Mouse (Mus musculus): ENCODE measurements around the gene Arpp21. TPM values are rescaled to one million over a fixed set of nuclear protein-coding genes. Genes with fewer than 3 reads are reported as not detected.

Gene Arpp21
- total and polyA plus RNA-seq, 3 experiments: 0.99 to 1.3 (median 1.0) TPM

DNA sequence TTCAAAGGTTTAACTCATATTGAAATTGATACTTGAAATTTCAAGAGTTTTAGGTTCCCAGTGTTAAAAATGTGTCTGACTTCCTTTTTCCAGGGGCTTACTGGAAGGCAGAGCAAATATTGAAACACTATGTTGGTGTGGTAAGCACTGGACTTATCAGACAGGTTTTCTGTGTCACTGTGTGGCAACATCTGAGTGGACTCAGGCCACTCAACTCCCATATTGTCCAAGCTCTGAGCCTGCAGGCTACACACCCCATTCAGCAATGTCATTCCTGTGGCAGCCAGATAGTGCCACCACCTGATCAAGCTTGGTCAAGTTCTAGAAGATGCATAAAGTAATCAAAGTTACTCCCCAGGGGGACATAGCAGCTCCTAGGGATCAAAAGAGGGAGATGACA, 97.9 kb downstream of the Arpp21 start:
- Histone ChIP-seq H3K27ac (no peak overlapping the region), H3K27me3 (ENCODE audit: control insufficient read depth, insufficient read depth, low read length) (no peaks in the 10 kb centered on the region), H3K79me2 (replicated peaks; ENCODE audit: control insufficient read depth, insufficient read depth, low read length) (no peaks in the 10 kb centered on the region), H3K4me3 (no peak overlapping the region), H3K36me3 (ENCODE audit: control insufficient read depth, insufficient read depth, low read length) (no peaks in the 10 kb centered on the region), H3K4me1 (ENCODE audit: control insufficient read depth, insufficient read depth, low read length) (no peaks in the 10 kb centered on the region), H3K9ac (ENCODE audit: low read depth, low read length) (no peak overlapping the region)
- 0 out of 2 replicates have a peak, but pooled peaks have one; percentile 9 for TF ChIP-seq CTCF (IDR thresholded peaks at IDR 0.05)
- no peak for TF ChIP-seq EP300 (IDR thresholded peaks at IDR 0.05; ENCODE audit: insufficient read depth, low read depth, low read length)
- intact Hi-C loops (cut with DNase I): no loop called here
- DNase-seq: no peak

DNA sequence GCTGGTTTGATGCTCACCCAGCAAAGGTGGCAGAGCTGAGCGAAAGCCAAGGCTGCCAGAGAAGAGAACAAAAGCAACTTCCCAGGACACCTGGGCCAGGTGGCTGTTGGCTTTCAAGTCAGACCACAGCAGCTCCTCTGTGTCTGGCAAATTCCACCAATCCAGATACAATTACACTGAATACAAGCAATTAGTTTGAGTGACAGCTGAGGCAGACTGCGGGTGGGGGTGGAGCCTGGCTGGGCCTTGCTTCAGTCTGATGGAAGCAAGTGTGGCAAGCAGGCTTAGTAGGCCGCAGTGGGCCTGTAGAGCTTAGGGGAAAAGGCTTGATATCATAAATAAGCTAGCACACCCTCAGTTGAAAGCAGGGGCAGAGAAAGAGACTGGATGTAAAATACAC, 104.9 kb downstream of the Arpp21 start:
- H3K4me1 ChIP-seq (ENCODE audit: control insufficient read depth, insufficient read depth, low read length): no peaks in the 10 kb centered on the region
- TF ChIP-seq POLR2A (IDR thresholded peaks at IDR 0.05; ENCODE audit: insufficient read depth, low read depth, low read length) (no peak), CTCF (IDR thresholded peaks at IDR 0.05) (no peak), EP300 (IDR thresholded peaks at IDR 0.05; ENCODE audit: insufficient read depth, low read depth, low read length) (no peak)
- H3K4me3 ChIP-seq: no peak overlapping the region
- H3K27me3 ChIP-seq (ENCODE audit: control insufficient read depth, insufficient read depth, low read length): no peaks in the 10 kb centered on the region
- DNase-seq: no peak
- no peak overlapping the region for H3K27ac ChIP-seq
- no peaks in the 10 kb centered on the region for H3K36me3 ChIP-seq (ENCODE audit: control insufficient read depth, insufficient read depth, low read length)
- H3K9ac ChIP-seq (ENCODE audit: low read depth, low read length): no peak overlapping the region
- H3K79me2 ChIP-seq (replicated peaks; ENCODE audit: control insufficient read depth, insufficient read depth, low read length): no peaks in the 10 kb centered on the region
- WGBS: 79% methylated on average over 3 of the region's 3 CpGs
- intact Hi-C loops (cut with DNase I): no loop called here

DNA sequence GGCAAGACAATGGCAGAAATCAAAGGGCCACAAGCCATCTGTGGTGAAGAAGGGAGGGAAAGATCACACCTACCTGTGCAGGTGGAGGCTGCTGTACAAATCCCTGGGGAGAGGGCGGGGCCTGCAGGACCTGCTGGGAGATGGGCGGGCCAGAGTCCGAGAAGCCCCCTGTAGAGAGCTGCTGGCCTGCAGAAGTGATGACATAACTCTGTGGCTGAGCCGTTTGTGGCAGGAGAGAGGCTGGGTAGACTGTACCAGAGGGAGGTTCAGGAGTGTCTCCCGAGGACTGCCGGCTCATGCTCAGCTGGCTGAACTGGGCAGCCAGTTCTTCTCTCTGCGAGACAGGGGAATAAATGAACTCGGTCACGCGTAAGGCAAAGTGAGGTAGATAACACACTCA, 111.1 kb downstream of the Arpp21 start:
- no peaks in the 10 kb centered on the region for H3K36me3 ChIP-seq (ENCODE audit: control insufficient read depth, insufficient read depth, low read length)
- H3K27ac ChIP-seq: no peak overlapping the region
- H3K79me2 ChIP-seq (replicated peaks; ENCODE audit: control insufficient read depth, insufficient read depth, low read length): no peaks in the 10 kb centered on the region
- H3K4me3 ChIP-seq: no peak overlapping the region
- no peak overlapping the region for H3K9ac ChIP-seq (ENCODE audit: low read depth, low read length)
- WGBS: 28% methylated on average over 10 of the region's 10 CpGs
- H3K4me1 ChIP-seq (ENCODE audit: control insufficient read depth, insufficient read depth, low read length): no peaks in the 10 kb centered on the region
- no peak for DNase-seq
- H3K27me3 ChIP-seq (ENCODE audit: control insufficient read depth, insufficient read depth, low read length): no peaks in the 10 kb centered on the region
- intact Hi-C loops (cut with DNase I): no loop called here
- TF ChIP-seq POLR2A (IDR thresholded peaks at IDR 0.05; ENCODE audit: insufficient read depth, low read depth, low read length): no peak
- TF ChIP-seq CTCF (IDR thresholded peaks at IDR 0.05): no peak
- no peak for TF ChIP-seq EP300 (IDR thresholded peaks at IDR 0.05; ENCODE audit: insufficient read depth, low read depth, low read length)

DNA sequence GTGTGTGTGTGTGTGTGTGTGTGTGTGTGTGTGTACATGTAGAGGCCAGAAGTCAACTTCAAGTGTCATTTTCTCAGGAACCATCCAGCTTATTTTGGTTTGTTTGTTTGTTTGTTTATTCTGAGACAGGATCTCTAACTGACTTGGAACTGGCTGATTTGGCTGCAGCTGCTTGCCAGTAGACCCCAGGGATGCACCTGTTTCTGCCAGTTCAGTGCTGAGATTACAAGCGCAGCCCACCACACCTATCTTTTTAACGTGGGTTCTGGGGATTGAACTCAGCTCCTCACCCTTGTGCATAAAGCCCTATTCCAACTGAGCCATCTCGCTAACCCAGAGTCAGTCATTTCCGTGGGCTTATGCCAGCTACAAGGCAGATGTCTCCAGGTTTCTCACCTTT, 111.6 kb downstream of the Arpp21 start:
- 76% methylated on average over 4 of the region's 4 CpGs for WGBS
- H3K4me3 ChIP-seq: no peak overlapping the region
- no peak overlapping the region for H3K9ac ChIP-seq (ENCODE audit: low read depth, low read length)
- no peaks in the 10 kb centered on the region for H3K36me3 ChIP-seq (ENCODE audit: control insufficient read depth, insufficient read depth, low read length)
- TF ChIP-seq EP300 (IDR thresholded peaks at IDR 0.05; ENCODE audit: insufficient read depth, low read depth, low read length) (no peak), CTCF (IDR thresholded peaks at IDR 0.05) (no peak), POLR2A (IDR thresholded peaks at IDR 0.05; ENCODE audit: insufficient read depth, low read depth, low read length) (no peak)
- H3K27me3 ChIP-seq (ENCODE audit: control insufficient read depth, insufficient read depth, low read length): no peaks in the 10 kb centered on the region
- intact Hi-C loops (cut with DNase I): no loop called here
- H3K27ac ChIP-seq: no peak overlapping the region
- no peak for DNase-seq
- no peaks in the 10 kb centered on the region for H3K79me2 ChIP-seq (replicated peaks; ENCODE audit: control insufficient read depth, insufficient read depth, low read length)
- no peaks in the 10 kb centered on the region for H3K4me1 ChIP-seq (ENCODE audit: control insufficient read depth, insufficient read depth, low read length)

DNA sequence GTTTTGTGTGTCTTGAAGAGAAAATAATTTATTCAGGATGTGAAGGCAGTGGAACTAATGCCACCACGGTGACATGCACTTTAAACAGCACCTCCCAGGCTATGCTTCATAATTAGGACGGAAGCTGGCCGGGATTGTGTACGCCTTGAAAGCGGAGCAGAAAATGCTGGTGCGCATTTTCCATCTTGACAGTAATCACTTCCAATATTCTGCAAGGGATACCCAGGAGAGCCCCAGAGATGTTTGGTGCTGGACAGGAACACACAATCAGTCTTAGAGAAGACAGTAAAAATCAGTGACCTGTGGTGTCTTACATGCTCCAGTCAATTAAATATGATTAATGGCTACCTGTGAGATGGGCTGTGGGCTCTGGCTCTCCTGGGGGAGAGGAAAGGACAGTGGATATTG, 112.3 kb downstream of the Arpp21 start:
- DNase-seq: no peak

DNA sequence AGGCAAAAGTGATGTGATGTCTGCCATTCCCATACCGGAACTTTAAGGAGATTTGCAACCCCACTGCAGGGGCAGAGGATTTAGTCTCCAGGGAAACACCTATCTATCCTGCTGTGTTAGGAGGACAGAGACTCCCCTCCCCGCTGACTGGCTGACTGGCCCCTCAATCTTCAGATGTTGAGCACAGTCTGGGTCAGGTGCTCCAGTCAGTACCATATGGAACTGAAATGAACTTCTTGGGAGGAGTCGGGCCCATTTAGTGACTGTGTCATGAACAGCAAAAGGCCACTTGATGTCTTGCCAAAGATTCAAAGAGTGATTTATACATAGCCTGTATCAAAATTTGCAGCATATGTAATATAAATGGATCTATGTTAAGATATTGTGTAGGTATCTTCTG, 116.2 kb downstream of the Arpp21 start:
- H3K27ac ChIP-seq: no peak overlapping the region
- 51% methylated on average over 3 of the region's 3 CpGs for WGBS
- no peak overlapping the region for H3K4me3 ChIP-seq
- intact Hi-C loops (cut with DNase I): no loop called here
- DNase-seq: no peak
- H3K36me3 ChIP-seq (ENCODE audit: control insufficient read depth, insufficient read depth, low read length): no peaks in the 10 kb centered on the region
- no peaks in the 10 kb centered on the region for H3K27me3 ChIP-seq (ENCODE audit: control insufficient read depth, insufficient read depth, low read length)
- no peaks in the 10 kb centered on the region for H3K79me2 ChIP-seq (replicated peaks; ENCODE audit: control insufficient read depth, insufficient read depth, low read length)
- TF ChIP-seq POLR2A (IDR thresholded peaks at IDR 0.05; ENCODE audit: insufficient read depth, low read depth, low read length) (no peak), EP300 (IDR thresholded peaks at IDR 0.05; ENCODE audit: insufficient read depth, low read depth, low read length) (no peak), CTCF (IDR thresholded peaks at IDR 0.05) (no peak)
- no peak overlapping the region for H3K9ac ChIP-seq (ENCODE audit: low read depth, low read length)
- peaks cover 1% of the 10 kb centered on the region; the same call in 1 of the 2 replicates for H3K4me1 ChIP-seq (ENCODE audit: control insufficient read depth, insufficient read depth, low read length)

More for the DNA sequence above, 112.3 kb downstream of the Arpp21 start:
- Histone ChIP-seq H3K9ac (ENCODE audit: low read depth, low read length) (no peak overlapping the region), H3K27me3 (ENCODE audit: control insufficient read depth, insufficient read depth, low read length) (no peaks in the 10 kb centered on the region), H3K4me3 (no peak overlapping the region), H3K4me1 (ENCODE audit: control insufficient read depth, insufficient read depth, low read length) (peaks cover 1% of the 10 kb centered on the region; the same call in 1 of the 2 replicates), H3K36me3 (ENCODE audit: control insufficient read depth, insufficient read depth, low read length) (no peaks in the 10 kb centered on the region), H3K27ac (no peak overlapping the region), H3K79me2 (replicated peaks; ENCODE audit: control insufficient read depth, insufficient read depth, low read length) (no peaks in the 10 kb centered on the region)
- TF ChIP-seq CTCF (IDR thresholded peaks at IDR 0.05) (no peak), POLR2A (IDR thresholded peaks at IDR 0.05; ENCODE audit: insufficient read depth, low read depth, low read length) (no peak), EP300 (IDR thresholded peaks at IDR 0.05; ENCODE audit: insufficient read depth, low read depth, low read length) (no peak)
- WGBS: 83% methylated on average over 6 of the region's 6 CpGs
- intact Hi-C loops (cut with DNase I): no loop called here

Measured in heart, adult 2 months (tissue).